Mouse (Mus musculus) thymus, adult 2 months (tissue): Measurements from ENCODE around the gene Doc2g. TPM values are rescaled to one million over a fixed set of nuclear protein-coding genes. Genes with fewer than 3 reads are reported as not detected.
"Not testable (repeated sequence)": the region's sequence is repeated elsewhere in the genome, so short reads cannot be mapped to it uniquely, and the experiment has no call there.

ENCODE experiments used
- DNase-seq: peaks from one replicate; pipeline ENCODE4 v3.0.0; 2021
- H3K27ac ChIP-seq: fragments of 200-500 bp; 2 replicates; pipeline ENCODE4 v1.5.1; 2012; ENCODE audit warnings: low read length, control low read depth; ENCODE audit not compliant: control insufficient read depth, insufficient read depth
- H3K27me3 ChIP-seq: fragments of 200-500 bp; 2 replicates; pipeline ENCODE4 v1.6.1; 2012; ENCODE audit warnings: mild to moderate bottlenecking, low read length, moderate library complexity, mixed read lengths; ENCODE audit not compliant: control insufficient read depth, insufficient read depth
- H3K36me3 ChIP-seq: fragments of 200-500 bp; 2 replicates; pipeline ENCODE4 v1.6.1; 2012; ENCODE audit warnings: mild to moderate bottlenecking, low read length, moderate library complexity; ENCODE audit not compliant: control insufficient read depth, insufficient read depth
- H3K4me1 ChIP-seq: fragments of 200-500 bp; replicated peaks from 2 replicates; pipeline ENCODE4 v1.6.1; 2012; ENCODE audit warnings: low read length; ENCODE audit not compliant: control insufficient read depth, insufficient read depth
- H3K4me3 ChIP-seq: fragments of 200-500 bp; 2 replicates; pipeline ENCODE4 v1.5.1; 2012; ENCODE audit warnings: mild to moderate bottlenecking, low read length, control low read depth, moderate library complexity; ENCODE audit not compliant: control insufficient read depth, insufficient read depth
- CTCF ChIP-seq: fragments of 200-500 bp; IDR thresholded peaks from 2 replicates; pipeline ENCODE4 v1.5.1; 2012; ENCODE audit warnings: mild to moderate bottlenecking, control low read depth, low read length, moderate library complexity, borderline replicate concordance; ENCODE audit not compliant: control insufficient read depth, poor library complexity, insufficient read depth; ENCODE audit errors: extremely low read depth
- POLR2A ChIP-seq: fragments of 200-500 bp; IDR thresholded peaks from 2 replicates; pipeline ENCODE4 v1.6.1; 2012; ENCODE audit warnings: mild to moderate bottlenecking, low read length, control low read depth, moderate library complexity; ENCODE audit not compliant: control insufficient read depth, poor library complexity, insufficient read depth; ENCODE audit errors: extremely low read depth
- WGBS: fragments of 180-500 bp; shearing (Covaris S2); methylation state at CpG from one replicate; pipeline ENCODE4 v1.1.7; 2018; 5-methylcytosine and 5-hydroxymethylcytosine counted together
- polyA plus RNA-seq: library from polyadenylated mRNA; depleted of rRNA; stranded (reverse); fragments of >200 nt; gene quantifications from 2 replicates; pipeline ENCODE4 v1.2.3, GENCODE M21; 2012; rRNA removed

The Doc2g gene
- polyA plus RNA-seq, result 14.4 and 51.8 TPM in 2 replicates

- no peak for DNase-seq
- 90% methylated on average over 1 of the region's 1 CpGs for WGBS
- Histone ChIP-seq H3K27me3 (no peaks in the 10 kb centered on the region), H3K4me1 (peaks cover 18% of the 10 kb centered on the region), H3K36me3 (peaks cover 16% of the 10 kb centered on the region), H3K27ac (no peak within 1 kb of the TSS), H3K4me3 (no peak within 1 kb of the TSS)
- TF ChIP-seq CTCF (no peak), POLR2A (no peak)
Measured at GRCm38 (mm10) chr19:4003112-4003511, at the start of gene Doc2g. Doc2g (plus strand) TSS chr19:4003313.

GRCm38 (mm10) chr19:3955033-3955432 lies 48.1 kb upstream of the Doc2g start:
- no peak overlapping the region for H3K4me3 ChIP-seq
- no peak overlapping the region for H3K27ac ChIP-seq
- no peak for DNase-seq
- H3K27me3 ChIP-seq, result no peaks in the 10 kb centered on the region
- WGBS, result 84% methylated on average over 3 of the region's 3 CpGs
- no peaks in the 10 kb centered on the region for H3K36me3 ChIP-seq
- no peak for TF ChIP-seq CTCF
- H3K4me1 ChIP-seq, result no peaks in the 10 kb centered on the region

GRCm38 (mm10) chr19:3955804-3956203 lies 47.3 kb upstream of the Doc2g start:
- no peak overlapping the region for H3K27ac ChIP-seq
- DNase-seq, result no peak
- H3K27me3 ChIP-seq, result no peaks in the 10 kb centered on the region
- no peak overlapping the region for H3K4me3 ChIP-seq
- no peaks in the 10 kb centered on the region for H3K36me3 ChIP-seq
- TF ChIP-seq POLR2A, result no peak
- TF ChIP-seq CTCF, result no peak
- 92% methylated on average over 4 of the region's 4 CpGs for WGBS
- H3K4me1 ChIP-seq, result no peaks in the 10 kb centered on the region

- H3K4me3 ChIP-seq, DNase-seq, H3K27ac ChIP-seq, H3K4me1 ChIP-seq, H3K36me3 ChIP-seq, H3K27me3 ChIP-seq: not testable (repeated sequence)
- 91% methylated on average over 5 of the region's 5 CpGs for WGBS
Measured at GRCm38 (mm10) chr19:3957296-3958036, 45.6 kb upstream of the Doc2g start.

GRCm38 (mm10) chr19:3958470-3958869 lies 44.6 kb upstream of the Doc2g start, which contains the start of gene Aldh3b3:
Aldh3b3 (plus strand) TSS chr19:3958645.
- no peaks in the 10 kb centered on the region for H3K4me1 ChIP-seq
- WGBS, result 89% methylated on average over 4 of the region's 4 CpGs
- DNase-seq, result no peak
- H3K36me3 ChIP-seq, result no peaks in the 10 kb centered on the region
- TF ChIP-seq POLR2A (no peak), CTCF (no peak)
- H3K4me3 ChIP-seq, result no peak within 1 kb of the TSS
- H3K27ac ChIP-seq, result no peak within 1 kb of the TSS
- H3K27me3 ChIP-seq, result no peaks in the 10 kb centered on the region

GRCm38 (mm10) chr19:3959030-3959429 lies 44.1 kb upstream of the Doc2g start:
- no peaks in the 10 kb centered on the region for H3K4me1 ChIP-seq
- H3K27ac ChIP-seq, result no peak overlapping the region
- TF ChIP-seq CTCF (no peak), POLR2A (no peak)
- DNase-seq, result no peak
- H3K27me3 ChIP-seq, result no peaks in the 10 kb centered on the region
- no peak overlapping the region for H3K4me3 ChIP-seq
- H3K36me3 ChIP-seq, result no peaks in the 10 kb centered on the region

GRCm38 (mm10) chr19:3960211-3960610 lies 42.9 kb upstream of the Doc2g start:
- H3K4me3 ChIP-seq, result no peak overlapping the region
- TF ChIP-seq POLR2A (no peak), CTCF (no peak)
- no peak overlapping the region for H3K27ac ChIP-seq
- DNase-seq, result no peak
- WGBS, result 70% methylated on average over 5 of the region's 5 CpGs
- no peaks in the 10 kb centered on the region for H3K4me1 ChIP-seq
- H3K27me3 ChIP-seq, result no peaks in the 10 kb centered on the region
- no peaks in the 10 kb centered on the region for H3K36me3 ChIP-seq

- H3K36me3 ChIP-seq, H3K4me1 ChIP-seq, H3K27me3 ChIP-seq, DNase-seq, H3K4me3 ChIP-seq, H3K27ac ChIP-seq: not testable (repeated sequence)
- 95% methylated on average over 6 of the region's 6 CpGs for WGBS
Measured at GRCm38 (mm10) chr19:3961805-3962204, 41.3 kb upstream of the Doc2g start.
